Mouse (Mus musculus): ENCODE data around the gene Lmntd1. TPM values are rescaled to one million over a fixed set of nuclear protein-coding genes. Genes with fewer than 3 reads are reported as not detected.

Gene Lmntd1
- polyA plus RNA-seq, 1 experiment from 2014 or later = 0.15 TPM

DNA sequence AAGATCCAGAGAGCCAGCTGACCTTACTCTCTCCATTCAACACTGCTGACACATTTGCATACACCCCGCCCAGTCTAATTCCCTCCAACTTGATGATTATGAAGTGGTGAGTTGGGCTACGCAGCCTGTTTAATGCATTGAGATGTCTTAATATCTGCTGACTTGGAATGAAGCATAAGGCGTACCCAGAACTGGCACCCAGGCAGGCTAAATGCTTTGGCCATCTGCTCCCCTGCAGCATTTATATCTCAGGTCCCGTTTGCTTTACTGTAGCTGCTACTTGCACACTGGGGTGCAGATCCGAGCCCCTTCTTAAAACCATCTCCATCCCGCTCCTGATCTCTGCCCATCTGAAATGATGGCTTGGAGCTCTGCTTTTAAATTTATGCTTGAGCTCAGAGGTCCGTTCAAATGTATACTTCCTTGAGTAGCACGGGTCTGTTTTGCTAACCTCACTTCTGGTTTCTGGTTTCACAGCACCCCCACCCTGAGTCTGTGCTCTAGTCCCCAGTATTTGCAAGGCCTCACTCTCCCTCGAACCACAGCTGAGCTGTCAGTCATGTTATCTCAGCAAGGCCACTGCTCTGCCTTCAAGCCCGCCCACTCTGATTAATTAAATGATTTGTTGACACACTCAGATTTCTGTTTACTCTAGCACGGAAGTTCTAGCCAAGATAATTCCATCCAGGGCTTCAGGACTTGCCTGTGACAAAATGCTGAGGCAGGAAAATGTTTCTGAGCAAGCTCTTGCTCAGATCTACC, 15.1 kb downstream of the Lmntd1 start:
- Histone ChIP-seq H3K4me3 (no peak overlapping the region), H3K4me1 (peaks cover 24% of the 10 kb centered on the region), H3K9me3 (no peaks in the 10 kb centered on the region), H3K27me3 (replicated peaks; ENCODE audit: low read depth, poor library complexity, severe bottlenecking) (no peaks in the 10 kb centered on the region), H3K27ac (replicated peaks) (peak overlapping the region; percentile 37; the same call in 1 of the 2 replicates), H3K36me3 (replicated peaks) (no peaks in the 10 kb centered on the region)
- DNase-seq (ENCODE audit: low spot score) = peak; percentile 31
- 64% methylated on average over 11 of the region's 11 CpGs for WGBS

DNA sequence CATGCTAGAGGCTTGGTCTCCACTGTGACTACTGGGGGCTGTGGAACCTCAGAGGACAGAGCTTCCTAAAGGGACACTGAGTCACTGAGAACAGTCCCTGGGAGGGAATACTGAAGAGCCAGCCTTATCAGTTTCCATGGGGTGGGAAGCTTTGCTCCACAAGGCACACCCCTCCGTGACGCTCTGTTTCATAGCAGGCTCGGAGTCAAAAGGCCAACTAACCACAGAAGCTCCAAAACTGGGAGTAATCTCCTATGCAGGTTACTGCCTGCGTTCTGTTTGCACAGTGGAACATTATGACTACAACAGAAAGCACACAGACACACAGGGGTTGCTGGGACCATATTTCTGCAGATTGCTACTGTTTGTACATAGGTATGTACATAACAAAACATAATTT, 18.2 kb downstream of the Lmntd1 start:
- H3K36me3 ChIP-seq (replicated peaks) = no peaks in the 10 kb centered on the region
- H3K4me3 ChIP-seq = no peak overlapping the region
- no peaks in the 10 kb centered on the region for H3K9me3 ChIP-seq
- H3K27me3 ChIP-seq (replicated peaks; ENCODE audit: low read depth, poor library complexity, severe bottlenecking) = no peaks in the 10 kb centered on the region
- peaks cover 25% of the 10 kb centered on the region for H3K4me1 ChIP-seq
- no peak overlapping the region for H3K27ac ChIP-seq (replicated peaks)
- no peak for DNase-seq (ENCODE audit: low spot score)
- 86% methylated on average over 4 of the region's 4 CpGs for WGBS

DNA sequence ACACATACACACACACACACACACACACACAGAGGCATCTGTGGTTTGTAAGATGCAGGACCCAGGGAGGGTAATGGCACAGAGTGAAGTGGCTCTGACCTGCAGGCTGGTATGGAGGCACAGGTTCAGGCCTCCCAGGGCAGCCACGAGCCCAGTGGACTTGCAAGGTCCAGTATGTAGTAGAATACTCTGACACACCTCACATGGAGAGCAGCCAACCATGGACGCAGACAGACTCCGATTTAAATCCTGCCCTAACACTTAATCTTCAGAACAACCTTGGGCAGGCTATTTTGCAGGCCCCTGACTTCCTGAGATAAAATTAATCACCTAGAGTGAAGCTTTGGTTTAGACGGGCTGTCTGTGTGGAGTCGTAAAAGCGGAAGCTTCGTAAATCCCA, 20.1 kb downstream of the Lmntd1 start:
- DNase-seq (ENCODE audit: low spot score) = no peak
- H3K27me3 ChIP-seq (replicated peaks; ENCODE audit: low read depth, poor library complexity, severe bottlenecking) = no peaks in the 10 kb centered on the region
- H3K36me3 ChIP-seq (replicated peaks) = no peaks in the 10 kb centered on the region
- 91% methylated on average over 7 of the region's 7 CpGs for WGBS
- H3K27ac ChIP-seq (replicated peaks) = no peak overlapping the region
- peaks cover 22% of the 10 kb centered on the region for H3K4me1 ChIP-seq
- no peaks in the 10 kb centered on the region for H3K9me3 ChIP-seq
- no peak overlapping the region for H3K4me3 ChIP-seq

DNA sequence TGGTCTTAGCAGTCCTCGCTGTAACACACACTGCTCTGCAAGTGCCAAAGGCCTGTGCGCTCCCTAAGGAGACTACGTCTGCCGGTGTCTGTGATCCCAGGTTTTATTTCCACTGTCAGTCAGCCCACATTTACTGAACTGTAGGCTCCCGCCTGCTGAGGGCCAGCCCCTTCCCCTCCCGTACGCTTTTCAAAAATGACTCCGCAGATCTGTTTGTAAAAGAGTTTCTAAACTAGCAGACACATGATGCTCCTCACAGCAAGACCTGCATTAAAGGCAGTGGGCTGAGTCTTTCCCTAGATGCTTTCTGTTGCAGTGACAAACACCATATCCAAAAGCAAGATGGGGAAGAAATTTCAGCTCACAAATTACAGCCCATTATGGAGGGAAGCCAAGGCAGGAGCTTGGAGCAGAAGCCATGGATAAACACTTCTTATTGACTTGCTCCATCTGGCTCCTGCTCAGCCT, 21.6 kb downstream of the Lmntd1 start:
- WGBS = 78% methylated on average over 8 of the region's 8 CpGs
- H3K27ac ChIP-seq (replicated peaks) = no peak overlapping the region
- no peaks in the 10 kb centered on the region for H3K9me3 ChIP-seq
- no peak for DNase-seq (ENCODE audit: low spot score)
- no peaks in the 10 kb centered on the region for H3K27me3 ChIP-seq (replicated peaks; ENCODE audit: low read depth, poor library complexity, severe bottlenecking)
- H3K4me3 ChIP-seq = no peak overlapping the region
- peaks cover 17% of the 10 kb centered on the region for H3K4me1 ChIP-seq
- no peaks in the 10 kb centered on the region for H3K36me3 ChIP-seq (replicated peaks)

DNA sequence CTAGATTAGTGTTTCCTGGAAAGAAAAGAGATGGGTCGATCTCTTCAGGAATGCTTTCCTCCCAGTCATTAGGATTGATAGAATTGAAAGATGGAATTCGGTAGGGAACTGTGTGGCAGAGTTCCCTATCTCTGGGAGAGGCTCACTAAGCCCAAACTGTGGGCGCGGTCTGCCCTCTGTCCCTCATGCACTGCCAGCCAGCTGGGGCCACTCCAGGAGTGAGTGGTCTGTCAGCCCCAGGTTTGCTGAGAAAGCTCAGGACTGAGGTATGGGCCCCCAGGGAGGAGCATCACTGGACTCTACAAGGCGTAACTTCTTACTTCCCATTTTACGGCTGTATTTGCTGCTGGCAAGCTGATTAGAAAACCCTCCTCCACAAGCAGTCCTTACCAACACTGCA, 22.1 kb downstream of the Lmntd1 start:
- Histone ChIP-seq H3K9me3 (no peaks in the 10 kb centered on the region), H3K4me1 (peaks cover 17% of the 10 kb centered on the region), H3K36me3 (replicated peaks) (no peaks in the 10 kb centered on the region), H3K27me3 (replicated peaks; ENCODE audit: low read depth, poor library complexity, severe bottlenecking) (no peaks in the 10 kb centered on the region), H3K4me3 (no peak overlapping the region), H3K27ac (replicated peaks) (peak overlapping the region; percentile 31; the same call in 1 of the 2 replicates)
- 87% methylated on average over 6 of the region's 6 CpGs for WGBS
- no peak for DNase-seq (ENCODE audit: low spot score)

DNA sequence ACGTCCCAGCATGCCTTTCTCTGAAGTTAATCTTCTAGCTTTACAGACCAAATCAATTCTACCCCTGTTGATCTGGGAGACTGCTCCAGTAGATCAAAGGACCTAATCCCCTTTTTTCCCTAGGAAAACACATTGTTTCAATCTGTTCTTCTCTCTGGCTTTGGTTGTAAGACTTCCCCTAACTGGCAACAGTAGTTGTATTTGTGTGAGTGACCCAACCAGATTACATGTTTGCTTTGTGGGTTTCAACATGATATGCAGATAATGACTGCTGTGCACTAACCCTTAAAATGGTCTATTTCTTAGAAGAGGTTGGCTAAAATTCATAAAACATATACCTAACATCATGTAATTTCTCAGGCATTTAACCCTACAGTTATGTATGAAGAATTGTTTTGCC, 22.5 kb downstream of the Lmntd1 start:
- H3K27ac ChIP-seq (replicated peaks) = no peak overlapping the region
- H3K4me1 ChIP-seq = peaks cover 17% of the 10 kb centered on the region
- H3K4me3 ChIP-seq = no peak overlapping the region
- no peaks in the 10 kb centered on the region for H3K9me3 ChIP-seq
- no peaks in the 10 kb centered on the region for H3K27me3 ChIP-seq (replicated peaks; ENCODE audit: low read depth, poor library complexity, severe bottlenecking)
- no peak for DNase-seq (ENCODE audit: low spot score)
- whole genome bisulfite sequencing = 62% methylated on average over 1 of the region's 1 CpGs
- no peaks in the 10 kb centered on the region for H3K36me3 ChIP-seq (replicated peaks)

DNA sequence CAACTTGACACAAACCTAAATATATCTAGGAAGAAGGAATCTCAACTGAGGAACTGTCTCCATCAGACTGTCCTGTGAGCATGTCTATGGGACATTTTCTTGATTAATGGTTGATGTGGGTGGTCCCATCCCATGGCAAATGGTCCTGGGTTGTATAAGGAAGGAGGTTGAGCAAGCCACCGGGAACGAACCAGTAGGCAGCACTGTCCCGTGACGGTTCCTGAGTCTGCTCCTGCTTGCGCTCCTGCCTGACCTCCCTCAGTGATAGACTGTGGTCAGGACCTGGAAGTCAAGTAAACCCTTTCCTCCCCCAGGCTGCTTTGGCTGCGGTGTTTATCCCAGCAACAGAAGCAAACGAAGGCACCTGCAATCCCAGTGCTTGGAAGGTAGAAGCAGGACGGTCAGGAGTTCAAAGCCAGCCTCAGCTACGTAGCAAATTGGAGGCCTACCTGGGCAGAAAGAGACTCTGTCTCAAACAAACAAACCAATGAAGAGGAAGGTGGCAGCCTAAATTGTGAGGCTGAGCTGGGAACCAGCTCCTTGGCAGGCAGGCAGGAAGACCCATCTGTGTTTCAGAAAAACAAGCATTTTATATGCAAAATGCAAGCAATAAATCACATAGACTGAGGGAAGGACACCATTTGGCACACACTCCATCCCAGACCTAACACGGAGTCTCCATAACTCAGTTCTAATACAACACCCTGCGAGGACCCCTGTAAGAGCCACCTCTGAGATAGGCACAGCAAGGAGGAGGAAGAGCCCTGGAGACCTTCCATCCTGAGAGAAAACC, 23.4 kb downstream of the Lmntd1 start:
- no peak for DNase-seq (ENCODE audit: low spot score)
- Histone ChIP-seq H3K27me3 (replicated peaks; ENCODE audit: low read depth, poor library complexity, severe bottlenecking) (no peaks in the 10 kb centered on the region), H3K27ac (replicated peaks) (peak overlapping the region; percentile 48), H3K9me3 (no peaks in the 10 kb centered on the region), H3K4me1 (peaks cover 17% of the 10 kb centered on the region), H3K4me3 (no peak overlapping the region), H3K36me3 (replicated peaks) (no peaks in the 10 kb centered on the region)
- WGBS = 89% methylated on average over 11 of the region's 11 CpGs

DNA sequence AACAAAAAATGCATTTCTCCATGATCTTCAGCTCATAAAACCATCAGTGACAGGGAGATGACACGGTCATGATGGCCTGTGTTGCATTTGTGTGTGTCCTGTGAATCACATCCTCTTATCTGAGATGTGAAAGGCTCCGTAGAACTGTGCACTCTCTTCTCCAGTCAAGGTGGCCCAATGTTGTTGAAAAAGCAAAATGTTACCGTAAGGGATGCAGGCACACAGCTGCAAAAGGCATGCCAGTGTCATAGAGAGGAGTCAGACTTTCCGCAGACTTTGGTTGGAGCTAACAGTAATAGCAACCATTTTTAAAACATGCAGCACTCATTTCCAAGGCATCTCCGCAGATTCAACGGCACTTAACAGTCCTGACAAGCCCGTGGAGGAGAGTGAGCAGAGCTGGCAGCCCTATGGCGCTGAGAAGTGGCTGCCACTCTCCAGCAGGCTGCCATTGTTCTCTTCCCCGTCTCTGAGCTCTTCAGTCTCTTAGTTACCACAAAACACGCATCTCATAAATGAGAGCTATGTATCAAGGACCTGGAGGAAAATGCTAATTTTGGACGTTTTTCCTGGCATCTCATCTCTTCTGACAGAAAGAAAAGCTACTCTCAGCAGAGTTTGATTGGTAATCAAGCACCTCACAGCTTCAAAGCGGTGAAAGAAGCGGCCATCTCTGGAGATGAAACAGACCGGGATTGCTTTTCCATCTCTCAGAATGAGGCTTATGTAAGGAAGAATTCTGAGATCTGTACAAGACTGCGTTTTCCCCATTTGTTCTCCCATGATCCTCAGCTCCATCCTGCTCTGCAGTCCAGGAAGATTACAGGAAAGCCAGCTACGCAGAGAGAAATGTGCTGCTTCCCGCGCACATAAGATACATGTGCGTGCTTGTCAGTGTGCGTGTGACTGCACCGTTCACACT, 28.8 kb downstream of the Lmntd1 start:
- Histone ChIP-seq H3K36me3 (replicated peaks) (no peaks in the 10 kb centered on the region), H3K27me3 (replicated peaks; ENCODE audit: low read depth, poor library complexity, severe bottlenecking) (no peaks in the 10 kb centered on the region), H3K27ac (replicated peaks) (no peak overlapping the region), H3K4me1 (peaks cover 3% of the 10 kb centered on the region), H3K4me3 (no peak overlapping the region), H3K9me3 (no peaks in the 10 kb centered on the region)
- 79% methylated on average over 21 of the region's 21 CpGs for WGBS
- no peak for DNase-seq (ENCODE audit: low spot score)

DNA sequence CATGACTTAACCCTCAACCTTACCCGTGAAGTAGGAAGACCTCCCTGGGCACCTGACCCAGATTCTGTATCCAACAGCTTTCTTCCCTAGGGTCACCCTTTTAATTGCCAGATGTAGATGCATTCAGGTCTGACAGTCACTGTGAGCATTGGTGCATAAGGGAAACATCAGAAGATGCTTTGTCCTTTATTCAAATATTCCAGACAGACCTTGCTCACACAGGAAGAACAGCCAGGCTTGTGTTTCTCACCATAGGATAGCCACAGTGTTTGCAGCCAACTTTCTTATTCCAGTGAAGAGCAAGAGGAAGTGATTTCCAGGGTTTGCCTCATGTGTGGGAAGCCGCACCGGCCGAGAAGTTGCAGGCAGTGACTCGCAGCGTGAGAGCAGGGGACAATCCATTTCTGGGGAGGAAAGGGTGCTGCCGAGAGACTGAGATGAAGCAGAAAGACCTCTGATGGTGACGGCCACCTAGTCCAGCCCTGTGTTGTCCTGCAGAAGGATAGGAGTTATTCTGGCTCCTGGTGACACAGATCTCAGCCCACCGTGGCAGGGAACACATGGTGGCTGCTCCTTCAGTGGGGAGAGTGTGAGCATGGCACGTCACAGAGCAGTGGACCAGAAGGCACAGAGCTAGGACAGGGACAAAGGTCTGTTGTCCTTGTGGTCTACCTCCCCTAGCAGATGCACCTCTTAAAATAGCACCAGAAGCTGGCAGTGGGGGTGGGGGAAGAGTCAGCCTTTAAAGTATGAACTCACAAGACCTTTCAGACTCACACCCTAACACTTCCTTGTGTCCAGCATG, 32.6 kb downstream of the Lmntd1 start:
- H3K27ac ChIP-seq (replicated peaks) = no peak overlapping the region; the same call in 1 of the 2 replicates
- H3K27me3 ChIP-seq (replicated peaks; ENCODE audit: low read depth, poor library complexity, severe bottlenecking) = no peaks in the 10 kb centered on the region
- no peak overlapping the region for H3K4me3 ChIP-seq
- no peaks in the 10 kb centered on the region for H3K36me3 ChIP-seq (replicated peaks)
- 74% methylated on average over 10 of the region's 10 CpGs for WGBS
- H3K4me1 ChIP-seq = peaks cover 15% of the 10 kb centered on the region
- no peak for DNase-seq (ENCODE audit: low spot score)
- H3K9me3 ChIP-seq = no peaks in the 10 kb centered on the region

DNA sequence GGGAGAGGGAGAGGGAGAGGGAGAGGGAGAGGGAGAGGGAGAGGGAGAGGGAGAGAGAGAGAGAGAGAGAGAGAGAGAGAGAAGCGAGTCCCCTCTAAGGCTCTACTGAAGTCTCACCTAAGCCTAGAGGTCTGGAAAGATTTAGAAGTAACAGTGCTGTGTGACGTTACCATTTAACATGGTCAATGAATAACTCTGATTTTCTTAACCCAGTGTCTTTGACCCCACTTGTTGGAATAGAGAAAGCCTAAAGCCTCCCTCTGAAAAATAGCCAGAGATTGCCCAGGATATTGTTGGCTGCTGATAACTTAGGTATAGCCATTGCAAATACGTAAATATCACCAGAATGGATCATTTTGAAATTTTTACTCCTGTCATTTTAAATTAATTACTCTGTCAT, 34.4 kb downstream of the Lmntd1 start:
- H3K4me3 ChIP-seq = no peak overlapping the region
- no peaks in the 10 kb centered on the region for H3K27me3 ChIP-seq (replicated peaks; ENCODE audit: low read depth, poor library complexity, severe bottlenecking)
- WGBS = 87% methylated on average over 3 of the region's 3 CpGs
- no peaks in the 10 kb centered on the region for H3K9me3 ChIP-seq
- H3K36me3 ChIP-seq (replicated peaks) = no peaks in the 10 kb centered on the region
- no peak for DNase-seq (ENCODE audit: low spot score)
- no peak overlapping the region for H3K27ac ChIP-seq (replicated peaks)
- peaks cover 15% of the 10 kb centered on the region for H3K4me1 ChIP-seq

DNA sequence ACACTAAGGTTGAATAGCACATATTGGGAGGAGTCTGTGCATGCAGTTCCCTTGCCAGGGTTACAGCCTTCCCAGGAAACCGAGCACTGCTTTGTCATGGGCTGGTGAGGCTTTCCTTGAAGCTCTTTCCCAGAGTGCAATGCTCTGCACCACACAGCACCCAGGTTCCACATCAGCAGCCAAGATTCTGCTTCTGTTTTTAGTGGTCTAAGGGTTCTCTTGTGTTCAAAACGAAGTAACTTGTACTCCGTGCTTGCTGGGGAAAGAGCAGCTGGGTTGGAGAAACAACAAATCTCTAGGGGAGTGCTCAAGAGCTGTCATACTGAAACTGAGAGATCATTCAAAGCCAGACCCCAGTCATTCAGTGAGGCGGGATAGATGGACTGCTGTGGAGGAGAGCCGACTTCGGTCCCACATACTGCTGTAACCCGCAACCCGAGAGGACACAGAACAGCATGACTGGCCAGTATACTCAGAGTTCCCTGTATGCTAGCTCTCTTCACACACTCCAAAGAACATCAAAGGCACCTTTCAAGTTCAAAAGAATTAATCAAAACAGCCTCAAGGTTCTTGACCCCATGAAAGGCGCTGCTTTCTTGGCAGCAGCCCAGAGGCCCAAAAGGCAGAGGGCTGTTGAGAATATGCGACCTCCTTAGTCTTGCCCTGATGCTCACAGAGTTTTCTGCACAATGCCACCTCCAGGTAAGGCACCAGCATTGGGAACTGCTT, 35.5 kb downstream of the Lmntd1 start:
- no peak overlapping the region for H3K4me3 ChIP-seq
- H3K27me3 ChIP-seq (replicated peaks; ENCODE audit: low read depth, poor library complexity, severe bottlenecking) = no peaks in the 10 kb centered on the region
- H3K36me3 ChIP-seq (replicated peaks) = no peaks in the 10 kb centered on the region
- no peak for DNase-seq (ENCODE audit: low spot score)
- H3K27ac ChIP-seq (replicated peaks) = 0 out of 2 replicates have a peak overlapping the region, but pooled peaks have one; percentile 8
- 51% methylated on average over 10 of the region's 10 CpGs for WGBS
- H3K9me3 ChIP-seq = no peaks in the 10 kb centered on the region
- H3K4me1 ChIP-seq = peaks cover 15% of the 10 kb centered on the region
